Mouse (Mus musculus) heart, embryonic 13.5 days (tissue): ENCODE results near the gene Gbp3. TPM values are rescaled to one million over a fixed set of nuclear protein-coding genes. Genes with fewer than 3 reads are reported as not detected.

Experiments used
- ATAC-seq: fragments of 200-750 bp; cut with Nextera tagmentation; 2 replicates; pipeline ENCODE4 v1.8.0; 2017; ENCODE audit warnings: moderate TSS enrichment; ENCODE audit not compliant: insufficient number of reproducible peaks, low FRiP score, low TSS enrichment; ENCODE audit errors: extremely low read depth
- H3K27ac ChIP-seq: fragments of 300-500 bp; sonication (generic); replicated peaks from 2 replicates; pipeline ENCODE4 v1.5.1; 2015; ENCODE audit warnings: moderate library complexity, mild to moderate bottlenecking, inconsistent platforms
- H3K27me3 ChIP-seq: fragments of 300-500 bp; sonication (generic); replicated peaks from 2 replicates; pipeline ENCODE4 v1.6.1; 2015; ENCODE audit warnings: mild to moderate bottlenecking, inconsistent platforms
- H3K36me3 ChIP-seq: fragments of 300-500 bp; sonication (generic); 2 replicates; pipeline ENCODE4 v1.6.1; 2015; ENCODE audit warnings: mild to moderate bottlenecking, inconsistent platforms
- H3K4me1 ChIP-seq: fragments of 300-500 bp; sonication (generic); 2 replicates; pipeline ENCODE4 v1.6.1; 2015; ENCODE audit warnings: inconsistent platforms
- H3K4me2 ChIP-seq: fragments of 300-500 bp; sonication (generic); 2 replicates; pipeline ENCODE4 v1.6.1; 2015; ENCODE audit warnings: inconsistent platforms, mild to moderate bottlenecking, moderate library complexity
- H3K4me3 ChIP-seq: fragments of 300-500 bp; sonication (generic); 2 replicates; pipeline ENCODE4 v1.5.1; 2015; ENCODE audit warnings: moderate library complexity, mild to moderate bottlenecking, inconsistent platforms
- H3K9ac ChIP-seq: fragments of 300-500 bp; sonication (generic); 2 replicates; pipeline ENCODE4 v1.6.1; 2015; ENCODE audit warnings: inconsistent platforms, mild to moderate bottlenecking, moderate library complexity
- H3K9me3 ChIP-seq: fragments of 300-500 bp; sonication (generic); 2 replicates; pipeline ENCODE4 v1.6.1; 2016; ENCODE audit warnings: inconsistent platforms
- WGBS: fragments of 180-500 bp; shearing (Covaris S2); methylation state at CpG from one replicate; pipeline ENCODE4 v1.1.7; 2015; ENCODE audit warnings: mixed read lengths; 5-methylcytosine and 5-hydroxymethylcytosine counted together
- polyA plus RNA-seq: library from polyadenylated mRNA; unstranded; fragments of >200 nt; fragmentation: Nextera tagmentation; extraction: Ambion mirVana; gene quantifications from 2 replicates; pipeline ENCODE4 v1.2.1, GENCODE M21; 2015

Gene Gbp3
- polyA plus RNA-seq, 1 experiment from 2014 or later = 2.2 TPM

- Histone ChIP-seq H3K36me3 (no peaks in the 10 kb centered on the region), H3K9ac (no peak overlapping the region), H3K4me3 (no peak overlapping the region), H3K27me3 (no peaks in the 10 kb centered on the region), H3K27ac (no peak overlapping the region), H3K4me2 (no peak overlapping the region), H3K4me1 (no peaks in the 10 kb centered on the region), H3K9me3 (no peaks in the 10 kb centered on the region)
- no peak for ATAC-seq
- 67% methylated on average over 4 of the region's 4 CpGs for WGBS
These were observed 30.7 kb downstream of the Gbp3 start for GRCm38 (mm10) chr3:142590431-142591067.

GRCm38 (mm10) chr3:142594547-142594946, 34.7 kb downstream of the Gbp3 start, which contains the start of gene Gbp2b:
TSS of gene Gbp2b (plus strand) at chr3:142594847.
- H3K27ac ChIP-seq = no peak within 1 kb of the TSS
- no peak within 1 kb of the TSS for H3K4me3 ChIP-seq
- no peaks in the 10 kb centered on the region for H3K9me3 ChIP-seq
- H3K4me1 ChIP-seq = no peaks in the 10 kb centered on the region
- no peaks in the 10 kb centered on the region for H3K36me3 ChIP-seq
- no peak within 1 kb of the TSS for H3K4me2 ChIP-seq
- H3K9ac ChIP-seq = no peak within 1 kb of the TSS
- WGBS = 64% methylated on average over 1 of the region's 1 CpGs
- no peaks in the 10 kb centered on the region for H3K27me3 ChIP-seq
- ATAC-seq = no peak

- Histone ChIP-seq H3K4me1 (no peaks in the 10 kb centered on the region), H3K36me3 (no peaks in the 10 kb centered on the region), H3K27ac (no peak overlapping the region), H3K9ac (no peak overlapping the region), H3K27me3 (no peaks in the 10 kb centered on the region), H3K4me2 (no peak overlapping the region), H3K4me3 (no peak overlapping the region), H3K9me3 (no peaks in the 10 kb centered on the region)
- no peak for ATAC-seq
- WGBS = 56% methylated on average over 3 of the region's 3 CpGs
These were observed 38.1 kb downstream of the Gbp3 start for GRCm38 (mm10) chr3:142597923-142598322.

GRCm38 (mm10) chr3:142601675-142602074, 41.8 kb downstream of the Gbp3 start:
- H3K27ac ChIP-seq = no peak overlapping the region
- H3K4me1 ChIP-seq = no peaks in the 10 kb centered on the region
- no peak for ATAC-seq
- H3K9me3 ChIP-seq = no peaks in the 10 kb centered on the region
- H3K4me2 ChIP-seq = no peak overlapping the region
- no peaks in the 10 kb centered on the region for H3K36me3 ChIP-seq
- H3K4me3 ChIP-seq = no peak overlapping the region
- H3K27me3 ChIP-seq = no peaks in the 10 kb centered on the region
- no peak overlapping the region for H3K9ac ChIP-seq

GRCm38 (mm10) chr3:142618658-142619057, 58.8 kb downstream of the Gbp3 start:
- Histone ChIP-seq H3K9me3 (no peaks in the 10 kb centered on the region), H3K4me1 (peaks cover 12% of the 10 kb centered on the region), H3K4me2 (no peak overlapping the region), H3K27ac (no peak overlapping the region), H3K4me3 (no peak overlapping the region), H3K36me3 (no peaks in the 10 kb centered on the region), H3K9ac (no peak overlapping the region), H3K27me3 (no peaks in the 10 kb centered on the region)
- ATAC-seq = no peak
- WGBS = 80% methylated on average over 3 of the region's 3 CpGs

GRCm38 (mm10) chr3:142619606-142620005, 59.8 kb downstream of the Gbp3 start:
- Histone ChIP-seq H3K36me3 (no peaks in the 10 kb centered on the region), H3K27ac (no peak overlapping the region), H3K27me3 (no peaks in the 10 kb centered on the region), H3K9me3 (no peaks in the 10 kb centered on the region), H3K4me2 (no peak overlapping the region), H3K4me3 (no peak overlapping the region), H3K9ac (no peak overlapping the region), H3K4me1 (peaks cover 12% of the 10 kb centered on the region)
- WGBS = 37% methylated on average over 1 of the region's 1 CpGs
- ATAC-seq = no peak

GRCm38 (mm10) chr3:142620111-142620955, 60.5 kb downstream of the Gbp3 start, which contains the start of gene Gbp2:
TSS of gene Gbp2 (plus strand) at chr3:142620602.
- Histone ChIP-seq H3K27ac (peak within 1 kb of the TSS; percentile 29; the same call in 1 of the 2 replicates), H3K9ac (peak within 1 kb of the TSS; percentile 50), H3K4me3 (peak within 1 kb of the TSS; percentile 42), H3K4me2 (peak within 1 kb of the TSS; percentile 66), H3K27me3 (no peaks in the 10 kb centered on the region), H3K4me1 (peaks cover 12% of the 10 kb centered on the region), H3K36me3 (no peaks in the 10 kb centered on the region), H3K9me3 (no peaks in the 10 kb centered on the region)
- WGBS = 47% methylated on average over 4 of the region's 4 CpGs
- no peak; the same call in 1 of the 2 replicates for ATAC-seq

GRCm38 (mm10) chr3:142620956-142621562, 61.2 kb downstream of the Gbp3 start:
- ATAC-seq = no peak
- Histone ChIP-seq H3K4me2 (peak overlapping the region; percentile 66), H3K27me3 (no peaks in the 10 kb centered on the region), H3K4me1 (peaks cover 12% of the 10 kb centered on the region), H3K27ac (0 out of 2 replicates have a peak overlapping the region, but pooled peaks have one; percentile 29), H3K4me3 (peak overlapping the region; percentile 42), H3K9ac (peak overlapping the region; percentile 50; the same call in 1 of the 2 replicates), H3K9me3 (no peaks in the 10 kb centered on the region), H3K36me3 (no peaks in the 10 kb centered on the region)
- WGBS = 42% methylated on average over 3 of the region's 3 CpGs

Other genes with a start within 250 kb of the Gbp3 start
- 169 and 191 TPM in 2 replicates for gene Pdlim5, start 164.3 kb upstream of the Gbp3 start, polyA plus RNA-seq
- 0.09 TPM in 2 replicates for gene Gbp5, start 66.0 kb upstream of the Gbp3 start, polyA plus RNA-seq
- gene Gbp7, start 29.7 kb upstream of the Gbp3 start, polyA plus RNA-seq = 2.3 and 2.4 TPM in 2 replicates
- gene Gbp2b, start 34.8 kb downstream of the Gbp3 start, polyA plus RNA-seq = not detected in 2 replicates
- gene Gbp2, start 60.6 kb downstream of the Gbp3 start, polyA plus RNA-seq = 0.98 and 1.6 TPM in 2 replicates
- 11.1 and 12.0 TPM in 2 replicates for gene Kyat3, start 141.0 kb downstream of the Gbp3 start, polyA plus RNA-seq
- gene Gtf2b, start 205.0 kb downstream of the Gbp3 start, polyA plus RNA-seq = 60.1 and 61.1 TPM in 2 replicates